In the genomic region with DNA sequence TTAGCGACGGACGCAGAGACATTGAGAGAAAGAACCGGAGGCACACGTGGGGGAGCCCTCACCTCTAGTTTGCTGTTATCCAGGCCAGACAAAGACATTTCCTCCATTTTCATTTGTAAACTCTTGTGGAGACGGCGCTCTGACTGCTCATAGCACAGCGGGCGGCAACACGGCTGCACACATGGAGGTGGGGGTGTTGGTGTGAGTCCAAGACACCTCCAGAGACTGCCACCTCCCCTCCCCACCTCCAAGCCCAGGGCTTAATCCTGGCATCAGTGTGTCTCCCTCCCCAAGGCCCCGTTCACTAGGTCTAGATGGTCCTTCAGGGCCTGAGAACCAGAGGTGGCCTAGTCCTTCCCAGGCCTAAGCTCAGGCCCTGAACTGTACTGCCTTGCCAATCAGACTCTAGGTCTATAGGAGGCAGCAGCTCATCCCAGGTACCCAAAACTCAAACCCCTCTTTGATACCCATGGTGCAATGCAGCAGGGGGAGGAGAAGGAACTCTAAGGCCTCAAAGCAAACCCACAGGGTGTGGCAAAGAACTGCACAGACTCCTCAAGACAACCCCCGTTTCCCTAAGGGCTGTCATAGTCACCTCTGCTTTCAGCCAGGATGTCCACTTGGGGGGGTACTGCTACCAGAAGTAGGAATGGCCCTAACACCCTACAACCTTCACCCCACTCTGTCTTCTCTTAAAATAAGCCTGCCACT, we compare ENCODE assay signal across 8 mouse cellular contexts. TPM values are rescaled to one million over a fixed set of nuclear protein-coding genes. Genes with fewer than 3 reads are reported as not detected.
DNase-seq lines count a peak whose midpoint lies in the region; ATAC-seq and TF ChIP-seq lines count a peak whose summit lies in the region.

No protein-coding gene starts in this region.

- peak overlapping the region; percentile 93 for H3K4me3 ChIP-seq in liver, postnatal 0 days (ENCODE audit: low read depth, low read length)
- peak overlapping the region; percentile 85 for H3K4me3 ChIP-seq in neural tube, embryonic 12.5 days

- H3K27me3 ChIP-seq in liver, postnatal 0 days (ENCODE audit: insufficient read depth, low read length) = no peaks in the 10 kb centered on the region
- no peaks in the 10 kb centered on the region for H3K27me3 ChIP-seq in neural tube, embryonic 12.5 days (replicated peaks)

- peaks cover 41% of the 10 kb centered on the region for H3K36me3 ChIP-seq in liver, postnatal 0 days (replicated peaks; ENCODE audit: insufficient read depth, low read length)
- peaks cover 46% of the 10 kb centered on the region for H3K36me3 ChIP-seq in neural tube, embryonic 12.5 days

- ATAC-seq in liver, postnatal 0 days = no peak
- no peak for ATAC-seq in neural tube, embryonic 12.5 days (ENCODE audit: low FRiP score, low read depth)

- peak overlapping the region; percentile 97 for H3K9ac ChIP-seq in liver, postnatal 0 days (replicated peaks)
- peak overlapping the region; percentile 93 for H3K9ac ChIP-seq in neural tube, embryonic 12.5 days

- peak; percentile 56 for DNase-seq in right cerebral cortex, adult 18-20 months
- DNase-seq in right cerebral cortex, postnatal 36 days (ENCODE audit: low spot score in 2 of 2) = no peak
- DNase-seq in cerebellum, adult 9-11 months = peak; percentile 70
- peak; percentile 26 for DNase-seq in heart, postnatal 4 days
- DNase-seq in liver, postnatal 0 days = no peak
- DNase-seq in adrenal gland, postnatal 36 days = no peak
- DNase-seq in gastrocnemius, adult 18-20 months (ENCODE audit: low spot score) = no peak

- 75% methylated on average over 12 of the region's 12 CpGs for WGBS in liver, postnatal 0 days (ENCODE audit: insufficient replicate concordance)
- WGBS in neural tube, embryonic 12.5 days = 75% methylated on average over 12 of the region's 12 CpGs

- peak overlapping the region; percentile 100 for H3K27ac ChIP-seq in liver, postnatal 0 days (ENCODE audit: low read depth)
- H3K27ac ChIP-seq in neural tube, embryonic 12.5 days = 0 out of 2 replicates have a peak overlapping the region, but pooled peaks have one; percentile 32

- peak; percentile 47 for TF ChIP-seq CTCF in liver, postnatal 0 days (IDR thresholded peaks at IDR 0.05; ENCODE audit: low read depth)

- no peaks in the 10 kb centered on the region; the same call in 1 of the 2 replicates for H3K9me3 ChIP-seq in liver, postnatal 0 days (ENCODE audit: low read length)
- H3K9me3 ChIP-seq in neural tube, embryonic 12.5 days = no peaks in the 10 kb centered on the region

- no peak for TF ChIP-seq EP300 in liver, postnatal 0 days (IDR thresholded peaks at IDR 0.05; ENCODE audit: low read depth)

- H3K4me2 ChIP-seq in liver, postnatal 0 days (ENCODE audit: low read depth, low read length) = peak overlapping the region; percentile 97
- peak overlapping the region; percentile 77 for H3K4me2 ChIP-seq in neural tube, embryonic 12.5 days (replicated peaks)

- H3K4me1 ChIP-seq in liver, postnatal 0 days (ENCODE audit: insufficient read depth) = peaks cover 20% of the 10 kb centered on the region
- H3K4me1 ChIP-seq in neural tube, embryonic 12.5 days = peaks cover 24% of the 10 kb centered on the region

RNA-seq across cellular contexts. Expression of gene Atxn7l3, which starts 1.4 kb away (rescaled TPM):
- 10 to 100 TPM; 36.8 to 39.4 TPM for total RNA-seq in heart, postnatal 4 days (2021)
- 4.5 and 4.6 TPM in 2 replicates for polyA plus RNA-seq in liver, postnatal 0 days (2015; fragmentation: Nextera tagmentation; extraction: Ambion mirVana)
- 27.5 and 27.6 TPM in 2 replicates for polyA plus RNA-seq in neural tube, embryonic 12.5 days (2016; fragmentation: Nextera tagmentation; extraction: Ambion mirVana)
- total RNA-seq in adrenal gland, postnatal 36 days (2021) = 10 to 100 TPM; 51.6 to 54.2 TPM
- total RNA-seq in gastrocnemius, adult 18-20 months (2021) = 10 to 100 TPM in 1 of 2 experiments, 1 to 10 TPM in 1; 9.3 to 13.0 TPM

RNA-seq across cellular contexts. Expression of gene Tmub2, which starts 10.3 kb away (rescaled TPM):
- 10 to 100 TPM; 26.6 to 27.7 TPM for total RNA-seq in heart, postnatal 4 days (2021)
- polyA plus RNA-seq in liver, postnatal 0 days (2015; fragmentation: Nextera tagmentation; extraction: Ambion mirVana) = 19.4 and 20.8 TPM in 2 replicates
- polyA plus RNA-seq in neural tube, embryonic 12.5 days (2016; fragmentation: Nextera tagmentation; extraction: Ambion mirVana) = 71.3 and 75.6 TPM in 2 replicates
- total RNA-seq in adrenal gland, postnatal 36 days (2021) = 10 to 100 TPM; 47.3 to 60.4 TPM
- total RNA-seq in gastrocnemius, adult 18-20 months (2021) = 10 to 100 TPM; 14.6 to 15.8 TPM

RNA-seq across cellular contexts. Expression of gene Ubtf, which starts 24.5 kb away (rescaled TPM):
- 10 to 100 TPM; 81.9 to 89.3 TPM for total RNA-seq in heart, postnatal 4 days (2021)
- 32.4 and 32.5 TPM in 2 replicates for polyA plus RNA-seq in liver, postnatal 0 days (2015; fragmentation: Nextera tagmentation; extraction: Ambion mirVana)
- polyA plus RNA-seq in neural tube, embryonic 12.5 days (2016; fragmentation: Nextera tagmentation; extraction: Ambion mirVana) = 98.7 and 101 TPM in 2 replicates
- total RNA-seq in adrenal gland, postnatal 36 days (2021) = 100 to 1,000 TPM; 101 to 103 TPM
- total RNA-seq in gastrocnemius, adult 18-20 months (2021) = 10 to 100 TPM; 35.4 to 42.6 TPM

RNA-seq across cellular contexts. Expression of gene Asb16, which starts 26.5 kb away (rescaled TPM):
- under 1 TPM; 0.33 to 0.41 TPM for total RNA-seq in heart, postnatal 4 days (2021)
- not detected in 2 replicates for polyA plus RNA-seq in liver, postnatal 0 days (2015; fragmentation: Nextera tagmentation; extraction: Ambion mirVana)
- not detected in 2 replicates for polyA plus RNA-seq in neural tube, embryonic 12.5 days (2016; fragmentation: Nextera tagmentation; extraction: Ambion mirVana)
- total RNA-seq in adrenal gland, postnatal 36 days (2021) = under 1 TPM; 0.10 to 0.30 TPM
- 10 to 100 TPM; 86.0 to 97.5 TPM for total RNA-seq in gastrocnemius, adult 18-20 months (2021)

RNA-seq across cellular contexts. Expression of gene BC030867, which starts 46.4 kb away (rescaled TPM):
- total RNA-seq in heart, postnatal 4 days (2021) = 1 to 10 TPM; 5.3 TPM
- polyA plus RNA-seq in liver, postnatal 0 days (2015; fragmentation: Nextera tagmentation; extraction: Ambion mirVana) = 4.7 and 4.9 TPM in 2 replicates
- 10.0 and 11.6 TPM in 2 replicates for polyA plus RNA-seq in neural tube, embryonic 12.5 days (2016; fragmentation: Nextera tagmentation; extraction: Ambion mirVana)
- total RNA-seq in adrenal gland, postnatal 36 days (2021) = under 1 TPM; 0.66 to 0.76 TPM
- total RNA-seq in gastrocnemius, adult 18-20 months (2021) = not detected

Comparison
In these comparisons a context has a peak if more than half of its experiments do, and no peak if none do; other contexts are left out.
1. DNase-seq: peak in right cerebral cortex, adult 18-20 months (single experiment), cerebellum, adult 9-11 months (single experiment) and heart, postnatal 4 days (single experiment); none in right cerebral cortex, postnatal 36 days (0 of 2), liver, postnatal 0 days (single experiment), adrenal gland, postnatal 36 days (0 of 2) and gastrocnemius, adult 18-20 months (single experiment).